Mouse (Mus musculus) bone marrow macrophage, adult 2 months (primary cell): ENCODE measurements around the gene Mcu.

ENCODE experiments used
- CTCF ChIP-seq: IDR thresholded peaks from 2 replicates; pipeline ENCODE4 v1.5.1; 2012; ENCODE audit warnings: low read depth, mild to moderate bottlenecking, low read length, moderate library complexity
- POLR2A ChIP-seq: IDR thresholded peaks from 2 replicates; pipeline ENCODE4 v1.6.1; 2012; ENCODE audit warnings: mild to moderate bottlenecking, low read depth, low read length, borderline replicate concordance

GRCm38 (mm10) chr10:59543351-59543750, 73.1 kb downstream of the Mcu start:
- TF ChIP-seq CTCF, result no peak
- TF ChIP-seq POLR2A, result no peak
